Mouse (Mus musculus) monocyte, adult 5-6 weeks (primary cell): ENCODE results near the gene Gba. TPM values are rescaled to one million over a fixed set of nuclear protein-coding genes. Genes with fewer than 3 reads are reported as not detected.

Source experiments
- ATAC-seq: fragments of 153-309, 156-312 bp; replicated peaks from 2 replicates; pipeline ENCODE4 v1.8.0; 2017; ENCODE audit warnings: mild to moderate bottlenecking; ENCODE audit not compliant: low TSS enrichment, insufficient number of reproducible peaks, severe bottlenecking, poor library complexity, low FRiP score
- total RNA-seq: library from RNA; stranded (forward); fragments of 200-1000, 200-491, 200-594 nt; gene quantifications from 3 replicates; pipeline ENCODE4 v1.2.3, GENCODE M21; 2017

Gba gene
- total RNA-seq, 1 experiment from 2014 or later: 71.9 TPM

GRCm38 (mm10) chr3:89179056-89179455 lies 23.7 kb upstream of the Gba start:
- no peak for ATAC-seq

DNA sequence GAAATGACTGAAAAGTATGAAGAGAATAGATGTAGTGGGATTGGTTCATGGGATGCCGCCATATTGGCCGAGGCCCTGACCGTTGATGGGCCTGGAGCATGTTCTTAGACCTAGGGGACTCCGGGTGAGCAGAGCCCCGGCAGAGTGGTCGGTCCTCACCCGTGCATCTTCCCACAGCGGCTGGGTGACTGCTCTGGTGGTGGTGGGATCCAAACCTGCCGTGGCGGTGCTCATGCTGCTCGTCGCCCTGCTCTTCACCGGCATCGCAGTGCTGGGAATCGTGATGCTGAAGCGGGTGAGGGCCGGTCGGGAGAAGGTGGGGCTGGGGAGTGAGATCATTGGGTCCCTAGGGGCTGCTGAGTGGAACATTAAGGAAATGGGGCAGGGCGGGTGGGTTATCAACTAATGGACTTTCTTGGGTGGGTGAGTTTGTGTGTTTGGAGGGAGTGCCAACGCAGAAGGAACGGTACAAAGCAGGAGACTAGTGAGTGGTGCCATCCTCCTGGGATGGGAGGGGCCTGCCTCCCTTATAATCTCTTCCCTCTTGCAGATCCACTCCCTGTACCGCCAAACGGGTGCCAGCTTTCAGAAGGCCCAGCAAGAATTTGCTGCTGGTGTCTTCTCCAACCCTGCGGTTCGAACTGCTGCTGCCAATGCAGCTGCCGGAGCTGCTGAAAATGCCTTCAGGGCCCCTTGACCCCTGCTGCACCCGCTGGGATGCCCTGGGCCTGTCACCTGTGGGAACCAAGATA lies 20.8 kb upstream of the Gba start:
- no peak for ATAC-seq

DNA sequence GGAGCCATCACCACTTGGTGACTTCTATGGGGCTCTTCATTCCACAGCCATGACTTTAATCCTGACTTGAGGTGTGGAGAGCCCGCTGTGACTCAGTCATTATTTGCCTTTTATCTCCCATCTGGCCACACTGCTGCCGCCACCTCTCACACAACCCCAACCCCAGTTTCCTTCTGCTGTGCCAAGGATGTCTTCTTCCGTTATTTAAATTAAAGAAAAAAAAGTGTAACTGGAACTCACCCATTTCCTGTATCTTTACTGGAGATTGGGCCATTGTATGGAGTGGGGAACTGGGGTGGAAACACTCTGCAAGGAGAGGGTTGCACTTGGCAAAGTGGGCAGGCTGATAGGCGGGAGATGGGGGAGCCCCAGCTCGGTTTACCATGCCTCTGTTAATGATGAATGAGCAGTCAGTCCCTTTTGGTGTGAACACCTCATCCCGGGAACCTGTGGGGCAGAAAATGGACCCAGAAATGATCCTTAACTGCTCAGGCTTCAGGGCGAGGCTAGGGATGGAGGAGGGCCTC lies 20.1 kb upstream of the Gba start:
- ATAC-seq: no peak

GRCm38 (mm10) chr3:89183058-89183958 lies 19.4 kb upstream of the Gba start, which contains the start of gene Fam189b:
Fam189b (plus strand) TSS chr3:89183143.
- ATAC-seq: peak; percentile 72

DNA sequence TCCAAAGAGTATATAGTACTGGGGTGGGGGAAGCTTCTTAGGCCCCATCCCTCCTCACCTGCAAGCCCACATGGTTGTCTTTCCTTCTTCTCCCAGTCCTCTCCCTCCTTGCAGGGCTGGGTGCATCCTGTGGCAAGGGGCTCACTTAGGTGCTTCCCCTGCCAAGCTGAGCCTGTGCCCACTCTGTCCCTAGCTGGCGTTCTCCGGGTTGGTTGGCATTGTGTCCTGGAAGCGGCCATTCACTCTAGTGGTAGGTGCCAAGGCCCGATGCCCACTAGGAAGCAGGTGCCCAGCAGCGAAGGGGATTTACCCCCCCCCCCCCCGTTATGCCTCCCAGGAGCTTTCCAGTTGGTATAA lies 18.8 kb upstream of the Gba start:
- ATAC-seq: no peak

GRCm38 (mm10) chr3:89187197-89187596 lies 15.5 kb upstream of the Gba start:
- ATAC-seq: no peak

GRCm38 (mm10) chr3:89187690-89188477 lies 14.8 kb upstream of the Gba start:
- no peak for ATAC-seq

- no peak for ATAC-seq
Observed at GRCm38 (mm10) chr3:89188478-89188875, 14.3 kb upstream of the Gba start.

DNA sequence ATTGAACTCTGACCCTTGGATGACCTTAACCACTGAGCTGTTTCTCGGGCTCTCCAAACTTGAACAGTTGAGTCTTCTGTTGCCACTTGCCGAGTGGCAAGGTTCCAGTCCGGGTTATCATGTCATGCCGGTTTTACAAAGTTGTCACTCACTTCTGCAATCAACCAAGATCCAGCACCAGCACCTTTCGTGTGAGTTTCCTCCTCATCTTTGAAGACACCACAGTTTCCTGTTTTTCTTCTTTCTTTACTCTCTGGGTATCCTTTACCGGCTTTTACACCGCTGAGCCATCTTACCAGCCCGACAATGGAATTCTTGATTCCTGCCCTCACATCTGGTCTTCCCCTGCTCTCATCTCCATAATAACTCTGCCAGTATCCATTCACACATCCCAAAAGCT lies 12.3 kb upstream of the Gba start:
- ATAC-seq: 0 out of 2 replicates have a peak, but pooled peaks have one; percentile 24

DNA sequence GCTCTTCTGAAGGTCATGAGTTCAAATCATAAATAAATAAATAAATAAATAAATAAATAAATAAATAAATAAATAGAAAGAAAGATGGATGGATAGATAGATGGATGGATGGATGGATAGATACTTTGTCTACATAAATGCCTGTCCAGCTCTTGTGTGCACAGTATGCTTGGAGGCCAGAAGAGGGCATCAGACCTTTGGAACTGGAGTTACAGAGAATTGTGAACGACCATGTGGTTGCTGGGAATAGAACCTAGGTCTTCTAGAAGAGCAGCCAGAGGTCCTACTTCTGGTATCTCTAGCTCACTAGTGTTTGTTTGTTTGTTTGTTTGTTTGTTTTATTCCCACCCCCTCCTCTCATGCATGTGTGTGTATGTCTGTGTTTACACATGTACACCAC lies 9.4 kb upstream of the Gba start:
- ATAC-seq: no peak

GRCm38 (mm10) chr3:89193853-89194252 lies 8.9 kb upstream of the Gba start:
- no peak for ATAC-seq

DNA sequence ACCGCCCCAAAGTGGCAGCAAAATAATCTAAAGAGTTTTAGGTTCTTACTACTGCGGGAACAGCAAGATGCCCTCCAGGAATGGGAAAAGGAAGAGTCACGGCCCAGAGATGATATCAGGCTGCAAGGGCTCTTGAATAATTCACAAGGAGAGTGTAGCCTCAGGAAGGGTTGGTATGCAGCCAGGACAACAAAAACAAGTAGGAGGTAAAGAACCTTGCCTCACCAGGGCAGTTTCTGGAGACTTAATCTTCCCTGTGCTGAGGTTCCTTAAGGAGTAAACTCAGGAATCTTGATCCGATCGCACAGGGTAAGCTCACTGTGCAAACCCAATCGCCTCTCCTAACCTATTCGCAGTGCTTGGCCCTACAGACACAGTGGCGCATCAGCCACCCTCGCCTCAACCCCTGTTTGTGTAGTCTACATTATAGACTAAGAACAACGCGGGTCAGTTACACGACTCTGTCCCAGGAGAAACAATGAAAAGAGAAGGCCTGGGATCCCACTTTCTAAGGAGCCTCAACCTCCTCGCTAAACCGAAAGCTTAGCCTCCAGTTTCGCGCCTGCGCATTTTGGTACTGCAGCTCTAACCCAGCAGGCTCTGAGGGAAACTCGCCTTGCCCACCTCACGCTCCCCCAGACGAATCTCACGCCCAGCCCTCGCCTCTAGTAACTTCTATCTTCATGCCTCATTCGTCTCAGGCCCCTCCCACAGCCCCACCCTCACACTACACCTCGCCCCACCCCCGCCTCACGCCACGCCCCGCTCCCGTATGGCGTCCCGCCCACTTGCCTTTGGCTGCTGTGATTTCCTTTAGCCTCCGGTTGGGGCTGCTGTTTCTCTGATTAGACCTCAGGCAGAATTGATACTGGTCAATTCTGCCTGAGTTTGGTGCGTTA lies 6.5 kb upstream of the Gba start:
- peak; percentile 94 for ATAC-seq

DNA sequence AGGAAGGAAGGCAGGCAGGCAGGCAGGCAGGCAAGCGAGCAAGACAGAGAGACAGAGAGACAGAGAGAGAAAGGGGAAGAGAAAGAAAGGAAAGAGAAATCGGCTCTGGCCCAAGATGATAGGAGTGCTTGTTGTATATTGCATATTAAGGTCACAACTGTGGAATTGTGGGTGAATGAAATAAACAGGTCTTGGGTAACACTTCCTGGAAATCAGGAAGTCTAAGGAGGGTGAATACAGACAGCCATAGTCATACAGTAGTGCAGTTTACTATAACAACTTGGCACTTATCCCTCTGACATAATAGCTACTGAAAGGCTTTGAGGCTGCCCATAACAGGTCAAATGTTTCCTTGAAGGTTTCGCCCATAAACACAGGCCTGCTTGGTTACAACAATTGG lies 2.9 kb upstream of the Gba start:
- ATAC-seq: no peak

DNA sequence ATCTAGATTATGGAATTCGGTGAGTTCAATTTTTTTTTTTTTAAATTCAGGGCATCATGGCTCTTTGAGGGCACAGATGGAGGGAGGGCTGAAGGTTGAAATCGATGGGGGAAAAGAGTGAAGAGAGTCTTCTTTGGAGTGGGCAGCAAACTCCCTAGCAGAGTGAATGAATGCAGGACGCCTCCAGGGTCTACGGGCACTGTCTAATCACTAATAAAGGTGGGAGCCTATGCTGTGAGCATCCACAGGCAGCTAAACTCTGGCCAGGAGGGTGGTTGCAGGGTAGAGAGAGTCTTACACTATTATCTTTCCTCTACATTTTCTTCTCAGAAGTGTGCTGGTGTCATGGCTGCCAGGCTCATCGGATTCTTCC lies 400 bp downstream of the Gba start:
- ATAC-seq: no peak

- no peak for ATAC-seq
Observed at GRCm38 (mm10) chr3:89206079-89206478, 3.4 kb downstream of the Gba start.

- no peak for ATAC-seq
Observed at GRCm38 (mm10) chr3:89206695-89207094, 4.0 kb downstream of the Gba start.

- ATAC-seq: no peak
Observed at GRCm38 (mm10) chr3:89208075-89208657, 5.4 kb downstream of the Gba start.

GRCm38 (mm10) chr3:89208736-89209135 lies 6.0 kb downstream of the Gba start:
- no peak for ATAC-seq
